Mouse (Mus musculus): ENCODE measurements around the gene Setx.

Setx gene

DNA sequence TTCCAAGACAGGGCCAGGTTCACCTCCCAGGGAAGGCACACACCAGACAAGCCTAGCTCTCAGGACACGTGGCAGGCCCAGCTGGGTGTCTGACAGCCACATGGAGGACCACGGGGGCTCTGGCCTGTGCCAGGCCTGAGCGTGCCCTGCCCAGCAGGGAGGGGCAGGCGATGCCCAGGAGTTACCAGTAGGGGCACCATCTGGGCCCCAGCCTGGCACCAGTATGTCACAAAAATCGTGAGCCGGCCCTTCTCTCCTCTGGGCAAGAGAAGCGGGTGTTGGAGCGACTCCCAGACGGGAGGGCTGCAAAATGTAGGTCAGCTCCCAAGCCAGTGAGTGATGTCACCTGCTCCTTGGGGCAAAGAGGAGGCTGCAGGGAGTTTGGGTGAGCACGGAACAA is 93.9 kb downstream of the Setx start:
- DNase-seq (ENCODE audit: low read depth, low spot score): no peak

DNA sequence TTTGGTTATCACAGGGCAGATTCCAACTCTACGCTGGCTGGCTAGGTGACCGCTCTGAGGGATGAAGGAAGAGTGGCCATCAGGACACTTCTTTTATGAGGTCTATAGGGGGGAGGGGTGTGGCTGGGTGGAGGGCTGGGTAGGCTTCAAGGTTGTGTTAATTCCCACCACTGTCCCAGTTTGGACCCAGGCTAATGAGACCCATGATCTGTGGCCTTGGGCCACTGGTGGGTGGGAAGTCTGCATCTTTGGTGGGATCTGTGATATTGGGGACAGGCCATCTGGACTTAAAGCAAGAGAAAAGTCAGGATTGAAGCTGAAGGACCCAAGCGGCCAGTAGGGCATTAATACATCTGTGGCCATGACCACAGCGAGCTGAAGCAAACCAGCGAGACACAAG is 94.8 kb downstream of the Setx start:
- no peak for DNase-seq (ENCODE audit: low read depth, low spot score)

DNA sequence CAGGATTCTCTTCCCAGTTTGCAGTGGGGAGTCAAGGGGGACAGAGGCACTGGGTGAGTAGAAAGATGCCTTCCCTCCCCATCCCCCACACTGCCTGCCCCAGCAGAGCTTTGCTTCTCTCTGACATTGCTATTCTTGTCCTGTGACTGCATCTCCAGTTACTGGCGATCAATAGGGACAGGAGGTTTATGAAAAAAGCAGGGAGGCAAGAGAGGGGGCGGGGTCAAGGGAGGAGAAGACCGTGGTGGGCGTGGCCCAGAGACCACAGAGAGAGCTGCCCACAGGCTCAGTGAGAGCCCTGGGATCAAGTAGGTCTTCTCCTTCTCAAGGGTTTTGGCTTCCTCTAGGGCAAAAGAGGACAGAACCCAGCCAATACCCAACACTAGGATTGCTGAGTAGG is 98.3 kb downstream of the Setx start:
- no peak for DNase-seq (ENCODE audit: low read depth, low spot score)

DNA sequence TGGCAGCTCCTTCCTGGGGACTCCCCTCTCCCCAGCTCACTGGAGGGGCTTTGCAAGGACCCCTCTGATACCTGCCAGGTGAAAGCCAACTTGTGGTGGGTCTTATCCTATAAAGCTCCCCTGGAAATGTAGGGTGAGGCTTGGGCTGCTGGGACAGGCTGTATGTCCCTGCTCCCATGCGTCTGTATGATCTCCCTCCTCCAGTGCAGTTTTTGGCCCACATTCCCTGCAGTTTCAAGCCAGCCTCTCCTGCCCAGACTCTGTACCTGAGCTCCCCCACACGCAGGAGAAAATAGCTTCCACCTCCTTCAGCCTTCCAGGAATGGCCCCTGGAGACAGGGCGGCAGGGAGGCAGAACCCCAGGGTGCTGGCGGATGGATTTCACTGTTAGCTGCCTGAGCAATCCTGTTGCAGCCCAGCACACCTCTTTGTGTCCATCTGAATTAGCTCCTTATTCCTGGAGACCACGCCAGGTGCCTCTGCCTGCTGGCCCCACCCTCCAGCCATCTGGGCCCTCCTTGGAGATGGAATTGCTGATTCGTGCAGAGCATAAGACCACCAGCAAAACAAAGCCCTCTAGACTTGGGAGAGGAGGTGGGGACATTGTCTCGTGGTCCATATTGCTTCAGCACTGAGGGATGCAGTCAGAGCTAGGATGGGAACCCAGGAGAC is 99.7 kb downstream of the Setx start:
- no peak for DNase-seq (ENCODE audit: low read depth, low spot score)

DNA sequence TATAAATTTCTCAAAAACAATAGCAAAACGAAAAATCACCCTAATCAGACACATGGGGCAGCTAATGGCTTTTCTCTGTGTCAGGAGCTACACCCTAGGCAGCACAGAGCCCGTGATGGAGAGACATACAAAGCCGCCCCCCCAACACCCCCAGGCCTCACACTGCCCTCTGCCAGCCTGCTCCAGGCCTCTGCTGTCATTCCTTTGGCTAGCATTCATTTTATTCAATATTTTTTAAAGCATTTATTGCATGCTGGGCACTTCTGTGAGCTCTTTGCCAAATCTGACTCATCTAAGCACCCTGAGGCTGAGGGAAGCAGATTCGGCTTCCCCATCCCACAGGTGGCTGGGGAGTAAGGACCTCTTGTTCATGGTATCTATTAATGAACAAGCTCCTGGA is 102.7 kb downstream of the Setx start:
- DNase-seq (ENCODE audit: low read depth, low spot score): no peak

DNA sequence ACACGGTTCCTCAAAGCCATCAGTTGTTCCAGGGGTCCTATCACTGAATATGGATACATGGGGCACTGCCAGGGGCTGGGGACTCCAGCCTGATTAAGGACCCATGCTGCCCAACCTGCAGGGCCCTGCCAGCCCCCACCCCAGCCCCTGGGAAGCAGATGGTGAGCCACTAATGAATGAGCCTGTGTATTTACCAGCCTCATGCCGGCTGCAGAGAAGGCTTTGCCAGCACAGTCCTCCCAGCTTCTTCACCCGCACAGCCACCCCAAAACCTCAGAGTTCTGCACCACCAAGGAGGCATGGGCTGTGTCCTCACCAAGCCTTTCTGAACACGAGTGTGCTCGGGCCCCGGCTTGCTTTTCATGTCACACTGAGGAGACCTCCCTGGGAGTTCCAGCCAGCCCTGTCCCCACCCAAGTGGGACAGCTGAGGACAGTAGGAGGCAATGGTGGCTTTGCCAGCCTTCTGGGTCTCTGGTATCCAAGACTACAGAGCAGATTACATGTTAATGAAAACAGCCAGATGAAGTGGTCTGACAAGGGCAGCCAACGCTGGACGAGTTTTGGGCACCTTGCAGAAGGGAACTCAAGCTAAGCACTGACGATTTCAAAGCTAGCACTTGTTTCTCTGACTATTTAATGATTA is 106.3 kb downstream of the Setx start:
- no peak for DNase-seq (ENCODE audit: low read depth, low spot score)

Measured in WW6 (cell line).